Mouse (Mus musculus): Measurements from ENCODE around the gene Rtn1.

Rtn1 gene

DNA sequence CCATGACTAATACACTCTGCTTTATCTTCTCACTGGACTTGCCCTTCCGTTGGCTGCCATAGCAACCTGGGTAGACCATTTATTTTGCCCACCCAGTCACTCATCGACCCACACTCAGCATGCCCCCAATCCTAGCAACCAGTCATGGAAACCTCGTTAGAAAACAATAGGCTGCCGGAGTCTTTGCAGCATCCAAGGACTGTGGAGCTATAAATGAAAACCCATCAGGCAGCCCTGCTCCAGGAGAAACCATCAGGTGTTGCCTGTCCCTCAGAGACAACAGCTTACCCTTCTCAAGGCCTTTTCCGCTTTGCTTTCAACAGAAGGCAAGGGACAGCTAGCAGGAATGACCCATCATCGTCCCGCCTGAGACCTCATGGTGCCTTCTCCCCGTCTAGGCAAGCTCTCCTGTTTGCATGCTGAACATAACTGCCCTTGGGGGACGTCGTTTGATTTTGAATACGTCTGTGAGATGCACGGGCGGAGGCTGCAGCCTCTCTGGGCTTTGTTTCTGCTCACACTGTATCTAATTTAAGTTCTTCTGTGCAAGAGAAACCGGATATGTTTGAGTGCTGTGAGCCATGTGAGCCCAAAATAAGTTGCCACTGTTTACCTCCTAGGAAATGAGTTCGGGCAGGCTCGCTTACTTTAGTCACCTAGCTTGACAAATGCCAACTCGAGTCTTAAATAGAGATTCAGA, 34.8 kb downstream of the Rtn1 start:
- no peak for DNase-seq (ENCODE audit: low spot score)

DNA sequence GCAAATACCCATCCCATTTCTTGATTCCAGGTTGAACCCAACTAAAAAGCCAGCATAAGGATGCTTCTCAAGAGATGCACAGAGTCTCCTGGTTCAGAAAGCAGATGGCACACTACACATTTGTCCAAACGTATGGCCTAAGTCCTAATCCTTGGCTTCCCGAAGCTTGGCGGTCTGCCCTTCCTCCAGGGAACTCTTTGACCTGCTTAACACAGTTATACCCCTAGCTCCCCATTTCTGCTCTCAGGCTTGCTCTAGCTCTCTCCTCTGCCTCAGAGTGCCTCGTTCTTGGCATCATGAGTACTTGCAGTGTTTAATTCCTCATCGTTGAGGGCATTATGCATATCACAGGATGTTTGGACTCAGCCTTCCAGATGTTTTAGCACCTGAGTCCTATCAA, 38.8 kb downstream of the Rtn1 start:
- no peak for DNase-seq (ENCODE audit: low spot score)

DNA sequence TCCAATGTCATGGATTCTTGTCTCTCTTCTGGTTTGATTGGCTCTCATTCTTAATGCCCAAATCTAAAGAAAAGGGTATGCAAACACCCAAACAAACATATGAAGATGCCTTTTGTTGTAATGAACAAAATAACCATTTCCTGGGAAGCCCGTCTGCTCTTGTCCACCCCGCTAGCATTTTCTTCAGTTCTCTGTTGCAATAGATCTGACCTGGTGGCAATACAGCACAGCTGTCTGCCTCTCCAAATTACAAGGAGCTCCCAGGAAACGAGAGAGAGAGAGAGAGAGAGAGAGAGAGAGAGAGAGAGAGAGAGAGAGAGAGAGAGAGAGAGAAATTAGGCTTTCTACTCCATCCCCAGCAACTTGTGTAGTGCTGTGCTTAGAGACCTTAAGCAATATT, 42.1 kb downstream of the Rtn1 start:
- DNase-seq (ENCODE audit: low spot score), result no peak

DNA sequence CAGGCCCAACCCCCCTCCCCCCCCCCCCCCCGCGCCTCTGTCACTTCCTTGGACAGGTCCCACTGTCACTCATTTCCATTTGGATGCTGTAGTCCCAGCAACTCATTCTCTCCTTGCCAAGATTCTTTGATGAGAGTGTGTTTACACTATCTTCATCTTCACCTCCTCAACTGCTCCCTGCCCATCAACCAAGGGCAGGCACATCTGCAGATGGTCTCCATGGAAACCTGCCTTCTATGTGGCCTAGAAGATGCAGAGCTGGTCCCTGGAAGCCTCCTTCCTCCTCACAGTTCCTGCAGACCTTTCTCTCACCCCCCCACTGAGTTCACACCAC, 42.8 kb downstream of the Rtn1 start:
- no peak for DNase-seq (ENCODE audit: low spot score)

DNA sequence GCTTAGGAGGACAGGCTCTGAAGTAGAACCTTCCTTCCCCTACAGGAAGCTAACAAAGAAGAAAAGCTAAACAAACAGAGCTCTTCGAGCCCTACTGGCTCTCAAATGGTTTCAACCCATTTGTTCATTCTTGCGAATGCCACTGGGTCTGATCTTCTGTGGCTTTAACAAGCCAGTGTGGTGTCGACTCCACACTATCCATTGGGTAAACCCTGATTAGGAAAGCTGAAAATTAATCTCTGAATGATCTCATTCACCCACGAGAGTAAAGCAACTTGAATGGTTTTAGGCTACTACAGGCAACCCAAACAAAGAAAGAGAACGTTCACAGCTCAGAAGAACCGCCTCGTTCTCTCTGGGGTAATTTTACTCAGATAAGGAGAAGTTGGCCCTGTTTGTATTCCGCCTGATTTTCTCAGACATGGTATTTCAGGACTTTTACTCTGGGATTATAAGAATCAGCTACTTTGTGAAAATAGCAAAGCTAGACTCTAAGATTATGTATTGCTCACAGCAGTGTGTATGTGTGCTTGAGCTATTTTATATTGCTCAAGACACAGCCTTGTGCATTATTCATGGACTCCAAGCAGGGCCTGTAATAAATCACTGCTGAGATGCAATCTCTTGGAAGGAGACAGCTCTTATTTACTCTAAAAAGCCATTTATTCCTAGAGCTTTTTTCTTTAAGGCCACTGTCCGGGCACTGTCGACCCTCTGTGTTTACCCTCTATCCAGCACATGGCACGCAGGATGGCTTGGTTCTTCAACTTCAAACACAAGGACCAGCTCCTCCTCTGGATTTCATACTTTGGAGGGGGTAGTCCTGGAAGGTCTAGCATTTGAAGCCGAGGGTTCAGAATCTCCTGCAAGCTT, 43.4 kb downstream of the Rtn1 start:
- no peak for DNase-seq (ENCODE audit: low spot score)

DNA sequence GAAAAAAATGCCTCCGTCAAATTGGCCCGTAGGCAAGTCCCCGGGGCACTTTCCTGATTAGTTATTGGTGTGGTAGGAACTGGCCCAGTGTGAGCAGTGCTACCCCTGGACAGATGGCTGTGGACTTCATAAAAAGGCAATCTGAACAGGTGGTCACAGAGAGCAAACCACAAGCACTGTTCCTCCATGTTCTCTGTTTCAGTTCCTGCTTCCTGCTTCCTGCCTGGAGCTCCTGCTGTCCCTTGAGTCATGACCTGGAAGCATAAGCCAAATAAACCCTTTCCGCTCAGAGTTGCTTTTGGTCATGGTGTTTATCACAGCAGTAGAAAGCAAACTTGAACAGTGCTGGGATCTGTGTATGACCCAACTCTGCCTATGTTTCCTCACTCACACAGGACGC, 44.3 kb downstream of the Rtn1 start:
- DNase-seq (ENCODE audit: low spot score), result no peak

DNA sequence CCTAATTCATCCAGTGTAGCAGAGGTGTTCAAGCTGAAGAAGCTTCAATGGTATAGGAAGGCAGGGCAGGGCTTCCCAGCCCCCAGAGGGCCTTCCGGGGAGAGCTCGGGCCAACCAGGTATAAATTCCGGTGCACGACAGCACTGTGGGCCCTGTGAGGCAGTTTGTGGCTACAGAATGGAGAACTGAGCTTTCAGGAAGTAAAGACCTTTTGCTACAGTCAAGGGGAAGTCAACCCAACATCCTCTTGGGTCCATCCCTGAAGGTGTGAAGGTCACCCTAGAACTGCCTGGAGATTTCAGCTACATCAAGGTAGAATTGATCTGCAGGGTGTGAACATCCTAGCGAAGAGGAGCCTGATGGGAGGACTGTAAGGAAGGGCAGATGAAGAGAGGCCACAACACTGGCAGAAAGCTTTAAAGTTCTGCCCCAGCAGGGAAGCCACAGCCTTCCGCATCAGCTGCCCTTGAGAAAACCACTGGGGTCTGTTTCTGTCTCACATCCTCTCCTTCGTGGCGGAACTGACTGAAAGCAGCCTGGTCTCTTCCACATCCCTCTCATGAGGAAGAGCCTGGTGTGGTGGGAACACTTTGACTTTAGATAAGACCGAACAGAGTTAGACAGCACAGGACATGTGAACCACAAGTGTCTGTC, 47.0 kb downstream of the Rtn1 start:
- no peak for DNase-seq (ENCODE audit: low spot score)

DNA sequence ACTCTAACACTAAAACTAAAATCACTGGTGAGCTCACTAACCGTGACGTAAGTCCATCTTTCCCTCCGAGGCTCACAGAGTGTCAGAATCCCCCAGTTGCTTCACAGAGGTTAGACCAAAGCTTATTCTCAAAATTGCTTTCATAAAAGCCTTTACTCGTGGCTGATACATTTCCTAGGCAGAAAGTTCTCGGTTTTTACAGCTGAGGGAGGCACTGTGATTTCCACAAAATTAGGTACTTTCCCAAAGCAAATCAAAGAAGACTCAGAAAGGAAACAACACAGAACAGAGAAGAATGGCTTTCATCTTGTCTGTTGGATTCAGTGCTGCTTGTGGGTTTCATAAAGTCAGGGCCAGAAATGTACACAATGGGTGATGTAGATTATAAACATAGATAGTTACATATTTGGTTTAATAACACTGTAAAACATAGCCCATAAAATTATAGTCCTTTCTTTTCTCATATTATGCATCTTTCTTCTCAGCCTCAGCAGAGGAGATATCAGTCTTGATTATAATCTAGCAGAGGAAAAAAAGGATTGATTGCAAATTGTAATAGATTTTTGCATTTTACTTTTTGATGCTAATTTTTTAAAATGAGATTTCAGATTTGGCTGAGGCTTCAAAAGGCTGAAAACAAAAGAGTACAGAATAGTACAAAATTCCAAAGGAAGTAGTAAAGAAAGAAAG, 47.8 kb downstream of the Rtn1 start:
- DNase-seq (ENCODE audit: low spot score), result no peak

DNA sequence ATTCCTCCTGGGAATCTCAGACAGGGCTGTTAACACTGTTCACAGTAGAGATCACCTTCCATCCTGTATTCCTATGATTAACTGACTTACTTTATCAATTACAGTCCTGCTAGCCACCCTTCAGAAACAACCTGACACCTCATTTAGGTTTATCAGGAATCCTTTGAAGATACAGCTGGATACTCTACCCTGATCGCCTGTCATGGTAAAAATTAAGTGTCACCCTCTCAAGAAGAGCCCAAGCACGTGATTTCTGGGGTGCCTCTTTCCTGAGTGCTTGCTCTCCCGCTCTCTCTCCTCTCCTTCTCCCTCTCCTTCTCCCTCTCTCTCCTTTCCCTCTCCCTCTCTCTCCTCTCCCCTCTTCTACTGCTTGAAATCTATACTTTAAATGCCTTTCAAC, 49.0 kb downstream of the Rtn1 start:
- no peak for DNase-seq (ENCODE audit: low spot score)

DNA sequence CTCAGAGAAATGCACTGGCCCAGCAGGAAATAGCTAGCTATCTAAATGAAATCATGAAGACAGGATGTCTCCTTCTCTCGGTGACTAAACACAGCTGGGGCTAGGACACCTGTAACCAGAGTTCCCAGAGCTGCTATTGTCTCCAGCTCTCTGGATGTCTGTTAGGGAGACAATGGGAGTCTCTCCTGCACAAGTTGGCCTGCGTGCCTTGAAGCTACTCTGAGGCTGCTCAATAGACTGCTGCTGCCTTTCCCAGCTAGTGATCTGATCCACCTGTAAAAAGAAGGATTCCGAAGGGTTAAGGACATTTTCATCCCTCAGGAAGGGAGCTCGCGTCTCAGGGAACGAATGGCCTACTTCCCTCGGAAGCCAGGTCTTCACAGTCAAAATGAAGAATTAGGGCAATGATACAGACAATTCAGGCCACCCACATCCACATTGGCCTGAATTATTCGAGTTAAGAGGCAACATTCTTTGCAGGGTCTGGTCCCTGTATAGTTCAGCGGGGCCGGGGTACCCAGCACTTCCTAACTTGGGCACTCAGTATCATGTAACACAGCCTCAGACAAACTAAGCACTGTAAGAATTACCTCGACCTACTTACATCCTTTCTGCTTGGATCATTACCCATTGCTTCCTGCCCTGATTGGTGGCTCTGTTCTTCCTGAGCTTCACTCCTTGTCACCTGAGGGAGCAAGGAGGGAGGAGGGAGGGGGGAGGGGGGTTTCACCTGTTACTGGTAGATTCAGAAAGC, 51.0 kb downstream of the Rtn1 start:
- DNase-seq (ENCODE audit: low spot score), result no peak

DNA sequence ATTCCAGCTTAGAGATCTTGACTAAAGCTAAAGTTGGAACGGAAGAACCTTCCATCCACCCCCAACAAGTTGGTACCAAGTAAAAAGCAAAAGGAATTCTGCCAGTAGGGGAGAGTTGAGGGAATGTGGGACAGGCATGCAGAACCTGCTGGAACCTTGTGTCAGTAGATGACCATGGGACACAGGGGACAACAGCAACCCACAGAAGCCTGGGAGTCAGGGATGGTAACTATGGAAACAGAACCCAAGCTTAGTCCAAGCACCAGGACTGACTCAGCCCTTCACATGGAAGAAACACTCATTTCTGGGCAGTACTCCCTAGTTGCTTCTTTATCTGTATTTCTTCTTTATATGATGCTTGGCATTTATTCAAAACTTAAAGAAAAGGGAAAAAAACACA, 54.6 kb downstream of the Rtn1 start:
- DNase-seq (ENCODE audit: low spot score), result no peak

DNA sequence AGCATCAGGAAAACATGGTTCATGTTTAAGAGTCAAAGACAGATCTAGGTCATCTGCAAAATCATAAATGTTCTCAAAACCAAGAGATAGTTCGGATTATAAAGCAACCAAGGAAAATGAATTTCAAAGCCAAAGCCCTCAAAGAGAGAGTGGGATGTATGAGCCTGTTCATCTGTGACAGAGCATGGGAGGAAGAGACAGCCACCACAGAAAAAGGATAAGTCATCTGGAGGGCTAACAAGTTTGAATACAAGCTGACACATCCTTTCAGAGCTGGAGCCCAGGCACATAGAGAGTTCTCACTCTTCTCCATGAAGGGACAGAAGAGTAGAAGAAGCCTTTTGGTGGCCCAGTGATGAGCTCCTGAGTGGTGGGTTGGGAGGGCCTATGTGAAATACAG, 55.3 kb downstream of the Rtn1 start:
- no peak for DNase-seq (ENCODE audit: low spot score)

DNA sequence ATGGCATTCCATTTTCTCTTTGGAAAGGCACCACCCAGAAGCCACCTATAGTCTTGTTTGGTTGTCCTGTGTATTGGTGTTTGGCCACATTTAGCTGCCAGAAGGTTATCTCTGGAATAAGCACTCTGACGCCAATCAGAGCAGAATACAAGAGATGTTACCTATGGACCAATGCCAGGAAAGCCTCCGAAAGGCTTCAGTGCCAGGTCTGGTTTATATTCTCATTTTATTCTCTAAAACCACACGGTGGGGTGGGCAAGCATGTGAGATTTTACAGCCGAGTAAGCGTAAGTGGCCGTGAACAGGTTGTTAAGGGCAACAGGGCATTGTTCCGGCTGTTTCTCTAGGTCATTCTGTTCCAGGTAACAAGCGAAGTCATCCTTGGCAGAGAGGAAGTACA, 60.3 kb downstream of the Rtn1 start:
- DNase-seq (ENCODE audit: low spot score), result no peak

DNA sequence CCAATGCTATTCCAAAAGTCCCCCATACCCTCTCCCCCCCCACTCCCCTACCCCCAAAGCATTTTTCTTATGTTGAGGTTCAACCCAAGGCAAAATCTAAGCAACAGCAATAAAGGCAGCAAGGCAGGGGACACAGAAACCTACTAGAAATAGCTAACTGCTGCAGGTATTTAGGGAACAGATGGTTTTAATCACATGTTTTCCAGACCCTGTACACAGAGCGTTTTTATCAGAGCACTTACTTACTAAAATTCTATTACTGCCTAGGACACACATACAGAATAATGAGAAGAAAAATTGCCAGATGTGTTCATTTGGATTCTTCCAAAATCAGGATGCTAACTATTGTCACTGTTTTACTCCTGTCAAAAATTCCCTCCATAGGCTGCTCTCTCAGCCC, 61.7 kb downstream of the Rtn1 start:
- DNase-seq (ENCODE audit: low spot score), result no peak

DNA sequence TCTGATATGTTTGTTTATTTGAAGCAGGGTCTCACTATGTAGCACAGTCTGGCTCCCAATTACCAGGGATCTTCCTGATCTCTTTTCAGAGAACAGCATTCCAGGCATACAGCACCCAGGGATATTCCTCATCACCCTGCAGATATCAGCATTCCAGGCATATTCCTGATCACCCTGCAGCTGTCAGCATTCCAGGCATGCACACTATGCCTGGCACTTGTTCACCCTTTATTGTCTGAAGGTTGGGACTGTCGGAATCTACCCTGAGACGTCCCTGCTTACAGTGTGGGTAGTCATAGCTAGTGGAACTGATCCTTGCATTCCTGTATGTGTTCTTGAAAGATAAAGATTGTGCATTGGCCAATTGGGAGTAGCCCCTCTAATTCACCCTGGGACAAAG, 65.2 kb downstream of the Rtn1 start:
- DNase-seq (ENCODE audit: low spot score), result no peak

DNA sequence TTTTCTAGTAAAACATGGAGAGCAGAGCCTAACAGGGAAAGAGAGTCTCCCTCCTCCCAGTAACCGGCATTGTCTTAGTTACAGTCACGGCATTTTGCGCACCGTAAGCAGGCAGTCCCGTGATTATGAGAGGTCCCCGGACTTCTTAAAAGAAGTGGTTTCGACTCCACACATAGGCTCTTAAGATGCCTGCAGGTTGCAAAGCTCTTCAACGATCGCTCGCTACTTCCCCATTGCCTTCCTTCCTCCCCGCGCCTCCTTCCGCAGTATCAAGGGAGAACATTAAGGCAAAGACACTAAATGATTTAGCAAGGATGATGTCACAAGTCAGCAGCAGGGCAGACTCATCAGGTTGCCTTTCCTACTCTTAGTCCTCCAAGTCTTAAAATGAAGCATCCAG, 72.8 kb downstream of the Rtn1 start:
- DNase-seq (ENCODE audit: low spot score), result no peak

DNA sequence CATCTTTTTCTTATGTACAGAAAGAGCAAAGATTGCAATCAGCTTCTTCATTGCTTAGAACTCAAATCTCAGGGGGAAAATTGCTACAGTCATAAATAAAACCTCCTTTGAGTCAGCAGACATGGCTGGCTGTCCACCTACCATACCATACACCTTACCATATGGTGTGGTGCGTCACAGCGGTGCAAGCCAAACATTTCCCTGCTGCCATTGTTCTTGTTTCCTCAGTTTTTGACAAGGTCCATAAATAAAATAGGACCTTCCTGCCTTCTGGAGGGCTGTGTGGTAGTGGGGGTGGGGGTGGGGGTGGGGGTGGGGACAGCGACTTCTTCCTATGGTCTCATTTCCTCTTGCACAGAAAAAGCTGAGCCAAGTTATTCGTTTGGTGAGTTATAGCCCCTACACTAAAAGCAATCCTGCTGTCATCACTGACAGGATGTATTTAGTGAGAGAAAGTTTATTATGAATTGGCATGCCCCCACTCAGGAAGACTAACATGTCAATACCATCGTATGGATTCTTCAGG, 76.3 kb downstream of the Rtn1 start:
- no peak for DNase-seq (ENCODE audit: low spot score)

DNA sequence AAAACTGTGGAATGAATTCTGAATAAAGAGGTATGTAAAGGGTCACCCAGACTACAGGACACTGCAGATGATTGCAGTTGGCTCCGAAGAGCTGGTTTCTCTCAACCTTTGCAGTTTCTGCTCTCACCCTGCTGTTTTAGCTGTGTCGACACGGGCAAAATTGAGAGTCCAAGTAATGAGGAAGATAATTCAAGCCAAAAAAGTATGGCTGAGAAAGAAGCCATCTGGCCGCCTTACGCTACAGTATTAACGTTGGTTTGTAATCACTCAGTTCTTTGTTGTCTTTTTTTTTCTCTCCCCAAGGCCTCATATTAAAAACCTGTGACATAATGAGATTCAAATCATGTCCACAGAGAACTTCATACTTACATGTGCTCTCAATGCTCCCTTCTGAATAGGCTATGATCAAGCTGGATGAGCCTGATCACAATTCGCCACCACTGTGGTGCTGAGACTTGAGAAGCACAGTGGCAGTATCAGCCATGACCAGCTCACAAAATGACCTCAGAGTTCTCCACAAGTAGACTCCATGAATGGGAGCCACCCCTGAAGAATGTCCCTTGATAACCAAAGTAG, 76.9 kb downstream of the Rtn1 start:
- DNase-seq (ENCODE audit: low spot score), result no peak

DNA sequence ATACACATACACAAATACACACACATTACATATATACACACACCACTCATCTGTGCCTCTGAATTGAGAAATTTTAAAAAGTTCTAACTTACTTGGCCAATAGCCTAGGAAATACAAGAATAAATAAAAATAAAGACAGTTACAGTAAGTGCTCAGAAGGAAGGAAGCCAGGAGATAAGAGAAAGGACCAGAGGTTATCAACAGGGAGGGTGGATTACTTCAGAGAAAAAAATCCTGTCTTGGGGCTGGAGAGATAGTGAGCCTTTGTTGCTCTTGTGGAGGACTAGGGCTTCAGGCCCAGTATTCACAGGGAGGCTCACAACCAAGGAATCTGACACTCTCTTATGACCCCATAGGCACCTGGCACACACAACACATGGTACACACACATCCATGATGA, 82.8 kb downstream of the Rtn1 start:
- no peak for DNase-seq (ENCODE audit: low spot score)

DNA sequence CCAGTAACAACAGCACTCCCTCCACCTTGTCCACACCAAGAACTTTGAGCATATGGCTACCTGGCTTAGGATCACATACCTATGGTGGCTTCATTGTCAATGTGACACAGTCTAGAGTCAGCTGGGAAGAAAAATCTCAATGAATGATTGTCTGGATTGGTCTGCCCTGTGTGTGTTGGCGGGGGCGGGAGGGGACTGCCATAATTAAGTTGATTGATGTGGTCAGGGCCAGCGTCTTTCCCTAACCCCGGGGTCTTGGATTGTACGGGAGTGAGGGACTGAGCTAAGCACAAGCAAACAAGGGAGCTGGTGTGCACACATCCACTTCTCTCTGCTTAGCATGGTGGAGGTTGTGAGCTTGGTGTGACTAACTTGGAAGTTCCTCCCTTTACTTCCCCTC, 83.8 kb downstream of the Rtn1 start:
- no peak for DNase-seq (ENCODE audit: low spot score)

DNA sequence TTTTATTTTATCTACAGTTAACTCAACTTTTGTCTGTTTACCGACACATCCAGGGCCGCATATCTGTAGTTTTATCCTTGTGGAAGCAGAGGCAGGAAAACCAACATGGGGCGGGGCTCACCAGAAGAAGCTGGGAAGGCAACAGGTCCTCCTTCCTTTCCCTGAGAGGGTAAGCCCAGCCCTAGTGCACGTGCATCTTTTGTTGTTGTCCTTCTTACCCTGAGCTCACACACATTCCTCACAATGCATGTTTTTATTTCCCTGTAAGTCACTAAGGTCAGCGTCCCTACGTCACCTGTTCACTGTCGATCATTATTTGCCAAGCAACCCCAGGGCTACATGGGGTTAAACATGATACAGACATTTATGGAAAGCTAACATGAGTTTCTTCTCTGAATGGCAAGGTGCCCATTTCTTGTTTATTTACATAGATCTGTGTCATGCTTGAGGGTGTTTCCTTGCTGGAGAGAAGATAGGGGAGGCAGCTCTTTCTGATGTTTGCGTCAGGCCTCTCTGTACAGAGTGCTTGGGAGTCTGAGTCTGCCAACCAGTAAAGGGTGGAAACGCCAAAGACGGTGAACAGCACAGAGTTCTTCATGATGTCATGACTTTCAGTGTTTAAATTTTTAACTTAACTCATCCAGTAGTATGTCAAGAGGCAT, 84.5 kb downstream of the Rtn1 start:
- no peak for DNase-seq (ENCODE audit: low spot score)

All from MN1 (cell line).